Mouse (Mus musculus): ENCODE measurements at regions not wholly inside any gene's neighbourhood (a gene's known extent, or its start where the extent isn't known, plus 50 kb on each side); places are given as distances from the start of the nearest gene placed in this dataset.
A peak's percentile ranks its signal among the peaks of the same experiment; 100 is the strongest.

GRCm38 (mm10) chr12:51503706-51504105, 89.4 kb upstream of the Coch start:
- Histone ChIP-seq H3K36me3 (ENCODE audit: control insufficient read depth in 1 of 2, insufficient read depth in 2 of 2, low read length in 2 of 2) (no peaks in the 10 kb centered on the region), H3K27me3 (ENCODE audit: control insufficient read depth in 1 of 2, insufficient read depth in 2 of 2, low read length in 2 of 2) (no peaks in the 10 kb centered on the region), H3K9ac (ENCODE audit: control insufficient read depth, low read depth, low read length, poor library complexity, severe bottlenecking) (no peak overlapping the region), H3K4me1 (ENCODE audit: control insufficient read depth in 1 of 2, insufficient read depth in 2 of 2, low read length in 2 of 2) (0 out of 4 replicates have a peak, but pooled peaks cover 0 to 2% of the 10 kb centered on the region in 2 experiments), H3K4me3 (ENCODE audit: control insufficient read depth in 1 of 2, insufficient read depth in 1 of 2, low read depth in 2 of 2, low read length in 2 of 2) (no peak overlapping the region), H3K9me3 (replicated peaks; ENCODE audit: insufficient read depth, low read length) (no peaks in the 10 kb centered on the region), H3K79me2 (ENCODE audit: control insufficient read depth, insufficient read depth, low read length, poor library complexity) (no peaks in the 10 kb centered on the region), H3K27ac (ENCODE audit: control insufficient read depth, low read depth, low read length) (no peak overlapping the region)
- DNase-seq (ENCODE audit: low read depth, low spot score) = peak; percentile 44
- TF ChIP-seq TAL1 (IDR thresholded peaks at IDR 0.05; ENCODE audit: low read length) (peak; percentile 15; the same call in 1 of the 2 replicates), EP300 (IDR thresholded peaks at IDR 0.05; ENCODE audit: low read depth in 1 of 2, low read length in 2 of 2) (peak in 1 of 2 experiments; percentile 51; a peak in 2 of 4 replicates), ZC3H11A (IDR thresholded peaks at IDR 0.05; ENCODE audit: low read depth, low read length) (no peak), GATA1 (IDR thresholded peaks at IDR 0.05; ENCODE audit: low read depth, low read length) (peak; percentile 47), TCF12 (IDR thresholded peaks at IDR 0.05; ENCODE audit: low read depth, low read length) (peak; percentile 28; the same call in 1 of the 2 replicates)

GRCm38 (mm10) chr12:51504581-51504980, 88.6 kb upstream of the Coch start:
- Histone ChIP-seq H3K9ac (ENCODE audit: control insufficient read depth, low read depth, low read length, poor library complexity, severe bottlenecking) (no peak overlapping the region), H3K36me3 (ENCODE audit: control insufficient read depth in 1 of 2, insufficient read depth in 2 of 2, low read length in 2 of 2) (no peaks in the 10 kb centered on the region), H3K79me2 (ENCODE audit: control insufficient read depth, insufficient read depth, low read length, poor library complexity) (no peaks in the 10 kb centered on the region), H3K4me3 (ENCODE audit: control insufficient read depth in 1 of 2, insufficient read depth in 1 of 2, low read depth in 2 of 2, low read length in 2 of 2) (no peak overlapping the region), H3K9me3 (replicated peaks; ENCODE audit: insufficient read depth, low read length) (no peaks in the 10 kb centered on the region), H3K27me3 (ENCODE audit: control insufficient read depth in 1 of 2, insufficient read depth in 2 of 2, low read length in 2 of 2) (no peaks in the 10 kb centered on the region), H3K27ac (ENCODE audit: control insufficient read depth, low read depth, low read length) (no peak overlapping the region), H3K4me1 (ENCODE audit: control insufficient read depth in 1 of 2, insufficient read depth in 2 of 2, low read length in 2 of 2) (0 out of 4 replicates have a peak, but pooled peaks cover 0 to 2% of the 10 kb centered on the region in 2 experiments)
- no peak for TF ChIP-seq GABPA (IDR thresholded peaks at IDR 0.05; ENCODE audit: low read depth, low read length)
- no peak for TF ChIP-seq USF2 (IDR thresholded peaks at IDR 0.05; ENCODE audit: borderline replicate concordance in 1 of 2, insufficient read depth in 1 of 2, low read depth in 1 of 2, low read length in 2 of 2)
- TF ChIP-seq TBP (IDR thresholded peaks at IDR 0.05; ENCODE audit: low read depth, low read length) = no peak
- TF ChIP-seq CTCF (IDR thresholded peaks at IDR 0.05 in 2 of 3, conservative IDR thresholded peaks at IDR 0.05 in 1 of 3; ENCODE audit: control insufficient read depth in 1 of 3, insufficient read depth in 1 of 3, low read depth in 2 of 3, low read length in 3 of 3, poor library complexity in 1 of 3, severe bottlenecking in 1 of 3) = no peak
- no peak for TF ChIP-seq RAD21 (IDR thresholded peaks at IDR 0.05; ENCODE audit: low read depth, low read length)
- TF ChIP-seq MXI1 (IDR thresholded peaks at IDR 0.05; ENCODE audit: low read depth, low read length) = no peak
- no peak for TF ChIP-seq POLR2AphosphoS2 (IDR thresholded peaks at IDR 0.05; ENCODE audit: low read length)
- no peak for TF ChIP-seq ZKSCAN1 (IDR thresholded peaks at IDR 0.05; ENCODE audit: low read depth, low read length)
- TF ChIP-seq KAT2A (conservative IDR thresholded peaks at IDR 0.05; ENCODE audit: low read depth, low read length) = no peak
- no peak for TF ChIP-seq UBTF (IDR thresholded peaks at IDR 0.05; ENCODE audit: borderline replicate concordance, insufficient read depth, low read depth, low read length)
- TF ChIP-seq MEF2A (IDR thresholded peaks at IDR 0.05; ENCODE audit: extremely low read depth, insufficient replicate concordance, low read depth, low read length, poor library complexity, severe bottlenecking) = no peak
- no peak for TF ChIP-seq TAL1 (IDR thresholded peaks at IDR 0.05; ENCODE audit: low read length)
- no peak for DNase-seq (ENCODE audit: low read depth, low spot score)
